Mouse (Mus musculus) c-Kit-positive CD71-negative TER-119-negative erythroid progenitor cells, embryonic 14.5 days (primary cell): ENCODE measurements at regions not wholly inside any gene's neighbourhood (a gene's known extent, or its start where the extent isn't known, plus 50 kb on each side); places are given as distances from the start of the nearest gene placed in this dataset.
"Not testable (repeated sequence)": the region's sequence is repeated elsewhere in the genome, so short reads cannot be mapped to it uniquely, and the experiment has no call there.

Experiments
- DNase-seq: peaks from one replicate; pipeline ENCODE4 v3.0.0-alpha.2; 2013; ENCODE audit warnings: low read depth

GRCm38 (mm10) chr1:13042326-13042725 lies 1628.4 kb downstream of the A830018L16Rik start:
- no peak for DNase-seq

GRCm38 (mm10) chr1:13050140-13050775 lies 1636.4 kb downstream of the A830018L16Rik start:
- peak; percentile 19 for DNase-seq

GRCm38 (mm10) chr1:13051433-13052066 lies 1637.6 kb downstream of the A830018L16Rik start:
- DNase-seq = not testable (repeated sequence)

GRCm38 (mm10) chr1:13052067-13052460 lies 1638.2 kb downstream of the A830018L16Rik start:
- DNase-seq = peak; percentile 28

- no peak for DNase-seq
Measured at GRCm38 (mm10) chr1:13057741-13058140, 1643.8 kb downstream of the A830018L16Rik start.

GRCm38 (mm10) chr1:13059616-13060320 lies 1645.9 kb downstream of the A830018L16Rik start:
- DNase-seq = no peak
